Mouse (Mus musculus) embryonic fibroblast, embryonic 13.5 days (primary cell): ENCODE measurements around the gene Olfr364-ps1. TPM values are rescaled to one million over a fixed set of nuclear protein-coding genes. Genes with fewer than 3 reads are reported as not detected.

Source experiments
- H3K27ac ChIP-seq: 2 replicates; pipeline ENCODE4 v1.5.1; 2012; ENCODE audit warnings: low read length, control low read depth, inconsistent platforms; ENCODE audit not compliant: insufficient read depth
- H3K4me1 ChIP-seq: 2 replicates; pipeline ENCODE4 v1.6.1; 2011; ENCODE audit warnings: low read length; ENCODE audit not compliant: control insufficient read depth, insufficient read depth
- H3K4me3 ChIP-seq: 2 replicates; pipeline ENCODE4 v1.5.1; 2011; ENCODE audit warnings: mild to moderate bottlenecking, control low read depth, low read length; ENCODE audit not compliant: insufficient read depth
- CTCF ChIP-seq: IDR thresholded peaks from 2 replicates; pipeline ENCODE4 v1.5.1; 2011; ENCODE audit warnings: mild to moderate bottlenecking, control low read depth, low read length, moderate library complexity, borderline replicate concordance; ENCODE audit not compliant: insufficient read depth
- POLR2A ChIP-seq: IDR thresholded peaks from 2 replicates; pipeline ENCODE4 v1.6.1; 2011; ENCODE audit warnings: low read depth, mild to moderate bottlenecking, control low read depth, low read length, moderate library complexity
- polyA plus RNA-seq: library from polyadenylated mRNA; stranded (reverse); fragments of >200 nt; gene quantifications from 2 replicates; pipeline ENCODE4 v1.2.4, GENCODE M21; 2011; ENCODE audit warnings: low read depth; ENCODE audit not compliant: missing spikeins, insufficient read length

Olfr364-ps1 gene
- not detected in 2 replicates for polyA plus RNA-seq

- Histone ChIP-seq H3K27ac (no peak within 1 kb of the TSS), H3K4me3 (no peak within 1 kb of the TSS), H3K4me1 (no peaks in the 10 kb centered on the region)
- TF ChIP-seq CTCF (no peak), POLR2A (no peak)
These were observed at the start of gene Olfr364-ps1 for GRCm38 (mm10) chr2:37139022-37139421. Olfr364-ps1 (plus strand) TSS chr2:37139322.

GRCm38 (mm10) chr2:37117810-37118209 lies 21.3 kb upstream of the Olfr364-ps1 start, which contains the start of gene Olfr362:
Olfr362 (minus strand) TSS chr2:37117910.
- Histone ChIP-seq H3K27ac (no peak within 1 kb of the TSS), H3K4me1 (no peaks in the 10 kb centered on the region)

GRCm38 (mm10) chr2:37187898-37188297 lies 48.8 kb downstream of the Olfr364-ps1 start, which contains the start of gene Olfr365:
Olfr365 (plus strand) TSS chr2:37188198.
- no peak within 1 kb of the TSS for H3K4me3 ChIP-seq
- no peaks in the 10 kb centered on the region for H3K4me1 ChIP-seq
- TF ChIP-seq POLR2A (no peak), CTCF (no peak)
- H3K27ac ChIP-seq, result no peak within 1 kb of the TSS

More at GRCm38 (mm10) chr2:37117810-37118209, 21.3 kb upstream of the Olfr364-ps1 start, which contains the start of gene Olfr362:
- no peak within 1 kb of the TSS for H3K4me3 ChIP-seq
- TF ChIP-seq POLR2A (no peak), CTCF (no peak)

Other genes starting within 250 kb of the Olfr364-ps1 start
- gene Olfr353, start 246.4 kb upstream of the Olfr364-ps1 start, polyA plus RNA-seq, result not detected in 2 replicates
- gene Olfr354, start 233.6 kb upstream of the Olfr364-ps1 start, polyA plus RNA-seq, result not detected in 2 replicates
- not detected in 2 replicates for gene Olfr355, start 210.4 kb upstream of the Olfr364-ps1 start, polyA plus RNA-seq
- gene Olfr356, start 202.2 kb upstream of the Olfr364-ps1 start, polyA plus RNA-seq, result not detected in 2 replicates
- gene Olfr357, start 145.5 kb upstream of the Olfr364-ps1 start, polyA plus RNA-seq, result not detected in 2 replicates
- not detected in 2 replicates for gene Olfr358, start 130.0 kb upstream of the Olfr364-ps1 start, polyA plus RNA-seq
- not detected in 2 replicates for gene Olfr360, start 73.6 kb upstream of the Olfr364-ps1 start, polyA plus RNA-seq
- not detected in 2 replicates for gene Olfr361, start 50.0 kb upstream of the Olfr364-ps1 start, polyA plus RNA-seq
- not detected in 2 replicates for gene Olfr362, start 21.4 kb upstream of the Olfr364-ps1 start, polyA plus RNA-seq
- gene Olfr365, start 48.9 kb downstream of the Olfr364-ps1 start, polyA plus RNA-seq, result not detected in 2 replicates
- 0.12 TPM in 1 of 2 replicates, not detected in the other for gene Olfr366, start 72.3 kb downstream of the Olfr364-ps1 start, polyA plus RNA-seq
- not detected in 2 replicates for gene Olfr368, start 187.2 kb downstream of the Olfr364-ps1 start, polyA plus RNA-seq
- 47.4 and 55.3 TPM in 2 replicates for gene Pdcl, start 220.0 kb downstream of the Olfr364-ps1 start, polyA plus RNA-seq